Mouse (Mus musculus): ENCODE measurements at regions not wholly inside any gene's neighbourhood (a gene's known extent, or its start where the extent isn't known, plus 50 kb on each side); places are given as distances from the start of the nearest gene placed in this dataset.

DNA sequence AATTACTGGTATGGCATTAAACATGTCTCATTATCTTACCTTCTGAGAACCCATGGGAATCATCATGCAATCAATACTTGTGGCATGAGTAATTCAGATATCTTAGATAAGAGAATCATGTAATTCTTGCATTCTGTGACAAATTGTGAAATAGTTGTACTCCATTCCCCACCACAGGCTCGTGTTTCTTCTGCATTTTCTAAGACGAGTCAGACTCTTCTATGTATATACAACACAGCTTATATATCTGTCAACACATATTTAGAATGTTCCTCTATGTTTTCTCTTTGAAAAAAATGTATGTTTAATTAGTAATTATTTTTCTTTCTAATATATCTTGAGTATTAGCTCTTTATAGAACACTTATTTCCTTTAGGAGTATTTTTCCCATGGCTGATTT is 527.7 kb downstream of the Otol1 start:
- H3K4me1 ChIP-seq (replicated peaks; ENCODE audit: low read depth, low read length): no peaks in the 10 kb centered on the region
- no peaks in the 10 kb centered on the region for H3K36me3 ChIP-seq (ENCODE audit: insufficient read depth, low read length)
- H3K27me3 ChIP-seq (ENCODE audit: insufficient read depth, low read length): no peaks in the 10 kb centered on the region
- H3K9me3 ChIP-seq (ENCODE audit: low read length): no peaks in the 10 kb centered on the region
- TF ChIP-seq POU5F1 (IDR thresholded peaks at IDR 0.05; ENCODE audit: borderline replicate concordance, low read length): no peak
- TF ChIP-seq NANOG (IDR thresholded peaks at IDR 0.05; ENCODE audit: borderline replicate concordance, low read length): no peak
- TF ChIP-seq CTCF (conservative IDR thresholded peaks at IDR 0.05; ENCODE audit: low read length): no peak
- no peak overlapping the region for H3K4me3 ChIP-seq (replicated peaks; ENCODE audit: low read length)

DNA sequence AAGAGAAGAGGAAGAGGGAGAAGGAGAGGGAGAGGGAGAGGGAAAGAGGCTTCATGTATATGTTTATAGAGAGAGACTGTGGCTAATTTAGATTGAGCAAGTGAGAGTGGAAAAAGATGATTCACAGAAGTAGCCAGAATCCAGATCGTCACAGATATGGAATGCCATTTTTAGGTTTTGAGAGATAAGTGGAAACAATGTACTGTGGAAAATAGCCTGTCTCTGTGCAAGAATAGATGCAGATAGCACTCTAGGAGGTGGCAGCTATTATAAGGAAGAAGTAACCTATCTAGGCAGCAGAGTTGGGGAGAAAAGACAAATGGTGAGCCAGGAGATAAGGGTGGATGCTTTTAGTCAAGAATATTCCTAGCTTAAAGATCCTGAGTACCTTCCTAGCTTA is 536.5 kb downstream of the Otol1 start:
- Histone ChIP-seq H3K4me1 (replicated peaks; ENCODE audit: low read depth, low read length) (no peaks in the 10 kb centered on the region), H3K4me3 (replicated peaks; ENCODE audit: low read length) (no peak overlapping the region), H3K36me3 (ENCODE audit: insufficient read depth, low read length) (no peaks in the 10 kb centered on the region), H3K27me3 (ENCODE audit: insufficient read depth, low read length) (no peaks in the 10 kb centered on the region), H3K9me3 (ENCODE audit: low read length) (no peaks in the 10 kb centered on the region)
- TF ChIP-seq CTCF (conservative IDR thresholded peaks at IDR 0.05; ENCODE audit: low read length) (no peak), POU5F1 (IDR thresholded peaks at IDR 0.05; ENCODE audit: borderline replicate concordance, low read length) (no peak), NANOG (IDR thresholded peaks at IDR 0.05; ENCODE audit: borderline replicate concordance, low read length) (no peak)

DNA sequence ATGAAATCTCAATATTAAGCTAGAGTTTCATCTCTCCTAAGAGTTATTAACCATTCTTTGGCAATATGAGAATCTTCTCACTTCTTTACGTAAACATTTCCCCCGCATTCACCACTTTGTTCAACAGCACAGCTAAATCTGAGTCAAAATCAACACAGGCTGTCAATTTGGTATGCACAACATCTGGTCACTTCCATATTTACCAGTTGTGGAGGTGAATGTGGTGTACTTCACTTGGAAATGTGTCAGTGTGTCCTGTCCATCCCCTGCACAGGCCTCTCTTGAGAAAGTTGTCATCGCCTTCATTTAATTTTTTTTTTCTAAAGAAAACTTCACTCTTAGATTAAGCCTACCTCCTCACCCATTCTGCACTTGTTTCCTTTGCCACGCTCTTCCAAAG is 550.4 kb downstream of the Otol1 start:
- Histone ChIP-seq H3K4me3 (replicated peaks; ENCODE audit: low read length) (no peak overlapping the region), H3K36me3 (ENCODE audit: insufficient read depth, low read length) (no peaks in the 10 kb centered on the region), H3K9me3 (ENCODE audit: low read length) (no peaks in the 10 kb centered on the region), H3K27me3 (ENCODE audit: insufficient read depth, low read length) (no peaks in the 10 kb centered on the region), H3K4me1 (replicated peaks; ENCODE audit: low read depth, low read length) (no peaks in the 10 kb centered on the region)
- TF ChIP-seq POU5F1 (IDR thresholded peaks at IDR 0.05; ENCODE audit: borderline replicate concordance, low read length) (no peak), NANOG (IDR thresholded peaks at IDR 0.05; ENCODE audit: borderline replicate concordance, low read length) (no peak), CTCF (conservative IDR thresholded peaks at IDR 0.05; ENCODE audit: low read length) (no peak)

DNA sequence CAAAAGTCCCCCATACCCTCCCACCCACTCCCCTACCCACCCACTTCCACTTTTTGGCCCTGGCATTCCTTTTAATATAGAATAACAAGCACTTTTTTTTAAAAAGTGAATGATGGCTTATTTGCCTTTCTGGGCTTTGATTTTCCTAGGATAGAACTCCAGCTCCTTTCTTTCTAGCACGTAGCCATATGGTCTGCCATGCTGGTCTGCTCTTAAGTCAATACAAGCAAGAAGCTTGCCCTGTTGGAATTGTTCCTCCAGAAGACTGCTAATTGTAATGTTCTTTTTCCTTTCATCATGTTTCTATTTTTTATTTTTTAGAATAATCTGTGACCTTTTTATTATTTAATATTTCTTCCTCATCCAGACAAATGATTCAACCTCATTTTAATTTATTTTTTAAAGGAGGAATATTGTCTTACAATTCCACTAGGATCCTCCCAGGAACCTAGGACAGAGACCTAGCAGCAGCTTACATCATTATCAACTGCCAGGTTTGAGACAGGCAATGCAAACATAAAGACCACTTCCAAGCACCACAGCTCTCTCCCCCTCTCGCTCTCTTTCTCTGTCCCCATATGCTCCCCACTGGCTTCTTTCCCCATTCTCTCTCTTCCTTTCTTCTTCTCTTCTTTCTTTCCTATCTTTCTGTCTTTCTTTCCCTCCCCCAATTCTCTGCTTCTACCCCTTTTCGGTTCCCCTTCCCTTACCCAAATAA is 558.9 kb downstream of the Otol1 start:
- H3K4me3 ChIP-seq (replicated peaks; ENCODE audit: low read length): no peak overlapping the region
- no peaks in the 10 kb centered on the region for H3K36me3 ChIP-seq (ENCODE audit: insufficient read depth, low read length)
- H3K4me1 ChIP-seq (replicated peaks; ENCODE audit: low read depth, low read length): no peaks in the 10 kb centered on the region
- H3K27me3 ChIP-seq (ENCODE audit: insufficient read depth, low read length): no peaks in the 10 kb centered on the region
- H3K9me3 ChIP-seq (ENCODE audit: low read length): no peaks in the 10 kb centered on the region; the same call in 1 of the 2 replicates
- no peak for TF ChIP-seq NANOG (IDR thresholded peaks at IDR 0.05; ENCODE audit: borderline replicate concordance, low read length)
- no peak for TF ChIP-seq POU5F1 (IDR thresholded peaks at IDR 0.05; ENCODE audit: borderline replicate concordance, low read length)
- no peak for TF ChIP-seq CTCF (conservative IDR thresholded peaks at IDR 0.05; ENCODE audit: low read length)

DNA sequence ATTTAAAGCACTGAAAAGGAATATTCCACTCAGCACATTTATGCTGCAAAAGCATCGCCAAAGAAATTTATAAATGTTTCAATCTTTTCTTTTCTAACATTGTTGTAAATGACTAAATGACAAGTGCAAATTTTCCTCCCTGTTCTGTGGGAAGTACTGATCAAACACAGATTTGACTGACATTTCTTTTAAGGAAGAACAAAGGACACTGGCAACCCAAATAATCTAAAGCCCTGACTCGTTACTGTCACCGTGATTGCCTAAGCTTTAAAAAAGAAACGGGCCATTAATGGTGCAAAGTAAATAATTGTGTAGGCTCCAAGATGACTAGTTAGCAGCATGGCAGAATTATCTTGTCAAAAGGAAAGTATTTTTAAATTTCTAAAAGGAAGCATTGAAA is 587.4 kb downstream of the Otol1 start:
- H3K9me3 ChIP-seq (ENCODE audit: low read length): no peaks in the 10 kb centered on the region

More for the DNA sequence above, 587.4 kb downstream of the Otol1 start:
- Histone ChIP-seq H3K27me3 (ENCODE audit: insufficient read depth, low read length) (no peaks in the 10 kb centered on the region), H3K36me3 (ENCODE audit: insufficient read depth, low read length) (no peaks in the 10 kb centered on the region), H3K4me1 (replicated peaks; ENCODE audit: low read depth, low read length) (no peaks in the 10 kb centered on the region), H3K4me3 (replicated peaks; ENCODE audit: low read length) (no peak overlapping the region)
- TF ChIP-seq CTCF (conservative IDR thresholded peaks at IDR 0.05; ENCODE audit: low read length) (no peak), POU5F1 (IDR thresholded peaks at IDR 0.05; ENCODE audit: borderline replicate concordance, low read length) (no peak), NANOG (IDR thresholded peaks at IDR 0.05; ENCODE audit: borderline replicate concordance, low read length) (no peak)

Measured in E14TG2a.4 (cell line).